Mouse (Mus musculus) neural tube, embryonic 15.5 days (tissue): ENCODE measurements around the gene Srp68. TPM values are rescaled to one million over a fixed set of nuclear protein-coding genes. Genes with fewer than 3 reads are reported as not detected.
A peak's percentile ranks its signal among the peaks of the same experiment; 100 is the strongest.

Experiments used
- ATAC-seq: fragments of 200-750 bp; cut with Nextera tagmentation; 2 replicates; pipeline ENCODE4 v1.8.0; 2017; ENCODE audit warnings: mild to moderate bottlenecking, moderate TSS enrichment, moderate library complexity; ENCODE audit not compliant: low FRiP score
- H3K27ac ChIP-seq: fragments of 300-500 bp; sonication (generic); replicated peaks from 2 replicates; pipeline ENCODE4 v1.5.1; 2015; ENCODE audit warnings: mild to moderate bottlenecking, inconsistent platforms
- H3K27me3 ChIP-seq: fragments of 300-500 bp; sonication (generic); replicated peaks from 2 replicates; pipeline ENCODE4 v1.6.1; 2015; ENCODE audit warnings: inconsistent platforms
- H3K36me3 ChIP-seq: fragments of 300-500 bp; sonication (generic); 2 replicates; pipeline ENCODE4 v1.6.1; 2015; ENCODE audit warnings: inconsistent platforms
- H3K4me1 ChIP-seq: fragments of 300-500 bp; sonication (generic); 2 replicates; pipeline ENCODE4 v1.6.1; 2015; ENCODE audit warnings: inconsistent platforms
- H3K4me2 ChIP-seq: fragments of 300-500 bp; sonication (generic); 2 replicates; pipeline ENCODE4 v1.6.1; 2015; ENCODE audit warnings: inconsistent platforms, mild to moderate bottlenecking, moderate library complexity
- H3K4me3 ChIP-seq: fragments of 300-500 bp; sonication (generic); replicated peaks from 2 replicates; pipeline ENCODE4 v1.5.1; 2015; ENCODE audit warnings: mild to moderate bottlenecking, inconsistent platforms
- H3K9ac ChIP-seq: fragments of 300-500 bp; sonication (generic); replicated peaks from 2 replicates; pipeline ENCODE4 v1.6.1; 2015; ENCODE audit warnings: mild to moderate bottlenecking, inconsistent platforms
- H3K9me3 ChIP-seq: fragments of 300-500 bp; sonication (generic); replicated peaks from 2 replicates; pipeline ENCODE4 v1.6.1; 2016; ENCODE audit warnings: inconsistent platforms
- WGBS: fragments of 180-500 bp; shearing (Covaris S2); methylation state at CpG from one replicate; pipeline ENCODE4 v1.1.7; 2015; ENCODE audit warnings: mixed read lengths; 5-methylcytosine and 5-hydroxymethylcytosine counted together
- polyA plus RNA-seq: library from polyadenylated mRNA; unstranded; fragments of >200 nt; fragmentation: Nextera tagmentation; extraction: Ambion mirVana; gene quantifications from 2 replicates; pipeline ENCODE4 v1.2.1, GENCODE M21; 2015

The Srp68 gene
- polyA plus RNA-seq, 1 experiment from 2014 or later: 64.2 TPM

- no peaks in the 10 kb centered on the region for H3K9me3 ChIP-seq
- peak overlapping the region; percentile 93; the same call in 1 of the 2 replicates for H3K9ac ChIP-seq
- H3K4me3 ChIP-seq: peak overlapping the region; percentile 88
- H3K4me1 ChIP-seq: peaks cover 41% of the 10 kb centered on the region
- H3K4me2 ChIP-seq: peak overlapping the region; percentile 61
- H3K27ac ChIP-seq: no peak overlapping the region
- 0 out of 2 replicates have a peak, but pooled peaks cover 7% of the 10 kb centered on the region for H3K36me3 ChIP-seq
- H3K27me3 ChIP-seq: no peaks in the 10 kb centered on the region
- no peak for ATAC-seq
- 93% methylated on average over 6 of the region's 6 CpGs for WGBS
These were observed 76.5 kb downstream of the Srp68 start for GRCm38 (mm10) chr11:116197584-116197906.

DNA sequence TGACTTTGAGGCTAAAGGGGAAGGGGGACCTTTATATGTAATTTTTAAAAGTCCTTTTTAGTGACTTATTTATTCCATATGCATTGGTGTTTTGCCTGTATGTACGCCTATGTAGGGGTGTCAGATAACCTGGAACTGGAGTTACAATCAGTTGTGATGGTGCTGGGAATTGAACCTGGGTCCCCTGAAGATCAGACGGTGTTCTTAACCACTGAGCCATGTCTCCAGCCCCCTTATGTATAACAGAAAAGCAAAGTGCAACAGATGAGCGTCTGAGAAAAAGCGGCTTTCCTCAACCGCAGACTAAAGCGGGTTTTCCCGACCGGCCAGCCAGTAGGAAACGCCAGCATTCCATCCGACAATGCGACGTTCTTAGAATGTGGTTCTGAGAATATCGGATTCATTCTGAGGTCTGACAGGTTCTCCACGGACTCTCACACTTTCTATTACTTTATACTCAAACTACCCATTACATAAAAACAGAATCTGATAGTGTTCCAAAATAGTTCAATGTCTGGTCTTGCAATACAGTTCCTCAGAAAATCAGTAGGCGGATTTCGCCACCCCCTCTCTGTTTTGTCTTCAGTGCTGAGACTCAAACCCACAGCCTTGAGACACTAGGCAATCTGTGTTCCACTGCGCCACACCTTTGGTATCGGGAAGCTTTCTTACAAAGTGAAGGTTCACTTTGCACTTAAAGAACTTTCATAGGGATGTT lies 77.0 kb downstream of the Srp68 start:
- no peak overlapping the region for H3K27ac ChIP-seq
- no peaks in the 10 kb centered on the region for H3K9me3 ChIP-seq
- H3K9ac ChIP-seq: no peak overlapping the region
- H3K4me3 ChIP-seq: 0 out of 2 replicates have a peak overlapping the region, but pooled peaks have one; percentile 88
- 93% methylated on average over 18 of the region's 18 CpGs for WGBS
- peaks cover 41% of the 10 kb centered on the region for H3K4me1 ChIP-seq
- H3K4me2 ChIP-seq: peak overlapping the region; percentile 61
- no peak for ATAC-seq
- 0 out of 2 replicates have a peak, but pooled peaks cover 7% of the 10 kb centered on the region for H3K36me3 ChIP-seq
- no peaks in the 10 kb centered on the region for H3K27me3 ChIP-seq

DNA sequence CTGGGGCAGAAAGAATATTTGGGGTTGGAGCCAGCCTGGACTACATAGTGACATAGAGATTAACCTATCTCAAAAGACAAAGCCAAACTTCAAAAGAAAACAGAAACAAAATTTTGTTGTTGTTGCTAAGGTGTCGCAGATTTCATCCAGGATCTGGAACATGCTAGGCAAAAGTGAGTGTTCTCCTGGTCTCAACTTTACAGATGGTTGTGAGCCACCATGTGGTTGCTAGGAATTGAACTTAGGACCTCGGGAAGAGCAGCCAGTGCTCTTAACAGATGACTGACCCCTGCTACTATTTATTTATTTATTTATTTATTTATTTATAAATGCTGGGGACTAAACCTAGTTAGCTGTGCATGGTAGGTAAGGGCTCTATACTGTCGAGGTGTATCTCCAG lies 77.7 kb downstream of the Srp68 start:
- no peaks in the 10 kb centered on the region for H3K9me3 ChIP-seq
- H3K4me3 ChIP-seq: no peak overlapping the region
- peaks cover 12% of the 10 kb centered on the region; the same call in 1 of the 2 replicates for H3K36me3 ChIP-seq
- H3K4me2 ChIP-seq: no peak overlapping the region
- no peaks in the 10 kb centered on the region for H3K27me3 ChIP-seq
- no peak for ATAC-seq
- no peak overlapping the region for H3K9ac ChIP-seq
- no peak overlapping the region for H3K27ac ChIP-seq
- peaks cover 41% of the 10 kb centered on the region for H3K4me1 ChIP-seq
- WGBS: 83% methylated on average over 3 of the region's 3 CpGs

- Histone ChIP-seq H3K9ac (no peak overlapping the region), H3K36me3 (peaks cover 19% of the 10 kb centered on the region), H3K27ac (no peak overlapping the region), H3K4me1 (peaks cover 41% of the 10 kb centered on the region), H3K4me2 (no peak overlapping the region), H3K9me3 (no peaks in the 10 kb centered on the region), H3K27me3 (no peaks in the 10 kb centered on the region), H3K4me3 (no peak overlapping the region)
- WGBS: 83% methylated on average over 5 of the region's 5 CpGs
- ATAC-seq: no peak
These were observed 78.8 kb downstream of the Srp68 start for GRCm38 (mm10) chr11:116195252-116195651.

Other genes starting within 250 kb of the Srp68 start
- 1,496 and 1,502 TPM in 2 replicates for gene H3f3b, start 246.3 kb downstream of the Srp68 start, polyA plus RNA-seq
- gene Unk, start 243.9 kb downstream of the Srp68 start, polyA plus RNA-seq: 31.6 and 33.5 TPM in 2 replicates
- gene Unc13d, start 196.3 kb downstream of the Srp68 start, polyA plus RNA-seq: 1.0 and 7.1 TPM in 2 replicates
- gene Wbp2, start 187.2 kb downstream of the Srp68 start, polyA plus RNA-seq: 162 and 167 TPM in 2 replicates
- gene Trim47, start 147.0 kb downstream of the Srp68 start, polyA plus RNA-seq: 9.8 TPM in 2 replicates
- gene Trim65, start 143.1 kb downstream of the Srp68 start, polyA plus RNA-seq: 3.4 and 4.1 TPM in 2 replicates
- 82.2 and 95.1 TPM in 2 replicates for gene Mrpl38, start 135.3 kb downstream of the Srp68 start, polyA plus RNA-seq
- 44.2 and 48.5 TPM in 2 replicates for gene Fbf1, start 106.1 kb downstream of the Srp68 start, polyA plus RNA-seq
- 90.4 and 93.5 TPM in 2 replicates for gene Ten1, start 75.4 kb downstream of the Srp68 start, polyA plus RNA-seq
- gene Acox1, start 75.2 kb downstream of the Srp68 start, polyA plus RNA-seq: 58.1 and 61.7 TPM in 2 replicates
- 1.00 and 1.9 TPM in 2 replicates for gene Evpl, start 36.1 kb downstream of the Srp68 start, polyA plus RNA-seq
- gene Galr2, start 6.7 kb upstream of the Srp68 start, polyA plus RNA-seq: 0.47 and 0.52 TPM in 2 replicates
- gene Exoc7, start 33.0 kb upstream of the Srp68 start, polyA plus RNA-seq: 113 and 114 TPM in 2 replicates
- 11.3 and 12.1 TPM in 2 replicates for gene Foxj1, start 61.2 kb upstream of the Srp68 start, polyA plus RNA-seq
- 69.9 and 85.4 TPM in 2 replicates for gene Rnf157, start 138.8 kb upstream of the Srp68 start, polyA plus RNA-seq
- 33.9 and 39.2 TPM in 2 replicates for gene Ubald2, start 159.9 kb upstream of the Srp68 start, polyA plus RNA-seq
- 0.15 TPM in 1 of 2 replicates, not detected in the other for gene Qrich2, start 192.0 kb upstream of the Srp68 start, polyA plus RNA-seq
- 173 and 184 TPM in 2 replicates for gene Prpsap1, start 220.0 kb upstream of the Srp68 start, polyA plus RNA-seq